Mouse (Mus musculus) CH12F3 (cell line): ENCODE measurements around the gene Zrsr2.

Experiments
- in situ Hi-C: fragments of 300-500 bp; cut with MboI; formaldehyde crosslinking; loops from 2 replicates; pipeline ENCODE4 v1.14.3; 2020; ENCODE audit warnings: low sequenced_read_pairs

Zrsr2 gene

GRCm38 (mm10) chrX:163958467-163958875 is at the start of gene Zrsr2:
Gene Zrsr2 (minus strand): TSS chrX:163958661.
- in situ Hi-C loops = no loop called here

GRCm38 (mm10) chrX:164004809-164005208 is 46.3 kb upstream of the Zrsr2 start:
- in situ Hi-C loops = no loop called here

GRCm38 (mm10) chrX:163999848-164000247 is 41.4 kb upstream of the Zrsr2 start:
- in situ Hi-C loops = no loop called here

GRCm38 (mm10) chrX:163996754-163997153 is 38.3 kb upstream of the Zrsr2 start:
- in situ Hi-C loops = no loop called here

- in situ Hi-C loops = no loop called here
These were observed 29.4 kb upstream of the Zrsr2 start for GRCm38 (mm10) chrX:163987718-163988374.

GRCm38 (mm10) chrX:163982129-163982528 is 23.7 kb upstream of the Zrsr2 start:
- in situ Hi-C loops = no loop called here

- in situ Hi-C loops = no loop called here
These were observed 23.0 kb upstream of the Zrsr2 start for GRCm38 (mm10) chrX:163981500-163981899.

GRCm38 (mm10) chrX:163981092-163981491 is 22.6 kb upstream of the Zrsr2 start:
- in situ Hi-C loops = no loop called here

GRCm38 (mm10) chrX:163957803-163958466 is 526 bp downstream of the Zrsr2 start:
- in situ Hi-C loops = no loop called here

- in situ Hi-C loops = no loop called here
These were observed 1.1 kb downstream of the Zrsr2 start for GRCm38 (mm10) chrX:163957381-163957780.

- in situ Hi-C loops = no loop called here
These were observed 6.8 kb downstream of the Zrsr2 start for GRCm38 (mm10) chrX:163951618-163952017.

- in situ Hi-C loops = loop anchor here (25.0 kb wide), 1 partner anchor 1032 kb away; the partner anchor contains the start of gene Ctps2
These were observed 14.1 kb downstream of the Zrsr2 start for GRCm38 (mm10) chrX:163944381-163944780.

GRCm38 (mm10) chrX:163938587-163938986 is 19.9 kb downstream of the Zrsr2 start:
- in situ Hi-C loops = loop anchor here (25.0 kb wide), 1 partner anchor 1026 kb away; the partner anchor contains the start of gene Ctps2

- in situ Hi-C loops = loop anchor here (25.0 kb wide), 1 partner anchor 1022 kb away; the partner anchor contains the start of gene Ctps2
These were observed 23.7 kb downstream of the Zrsr2 start for GRCm38 (mm10) chrX:163934731-163935130.

- in situ Hi-C loops = loop anchor here (25.0 kb wide), 1 partner anchor 1017 kb away; the partner anchor contains the start of gene Ctps2
These were observed 28.9 kb downstream of the Zrsr2 start for GRCm38 (mm10) chrX:163929550-163929949.

- in situ Hi-C loops = loop anchor here (25.0 kb wide), 1 partner anchor 225 kb away; no protein-coding TSS in a partner anchor
These were observed 45.7 kb downstream of the Zrsr2 start for GRCm38 (mm10) chrX:163912791-163913190.

- in situ Hi-C loops = loop anchor here (25.0 kb wide), 1 partner anchor 222 kb away; no protein-coding TSS in a partner anchor
These were observed 49.1 kb downstream of the Zrsr2 start for GRCm38 (mm10) chrX:163909381-163909780.

- in situ Hi-C loops = loop anchor here (25.0 kb wide), 1 partner anchor 221 kb away; no protein-coding TSS in a partner anchor
These were observed 49.9 kb downstream of the Zrsr2 start, which contains the start of gene Ap1s2 for GRCm38 (mm10) chrX:163908337-163909250. Gene Ap1s2 (plus strand): TSS chrX:163909017.

GRCm38 (mm10) chrX:163908003-163908336 is 50.5 kb downstream of the Zrsr2 start:
- in situ Hi-C loops = loop anchor here (25.0 kb wide), 1 partner anchor 221 kb away; no protein-coding TSS in a partner anchor

- in situ Hi-C loops = loop anchor here (25.0 kb wide), 1 partner anchor 220 kb away; no protein-coding TSS in a partner anchor
These were observed 51.6 kb downstream of the Zrsr2 start for GRCm38 (mm10) chrX:163906861-163907260.
